Mouse (Mus musculus): ENCODE results near the gene Psen2. TPM values are rescaled to one million over a fixed set of nuclear protein-coding genes. Genes with fewer than 3 reads are reported as not detected.

Gene Psen2
- total and polyA plus RNA-seq, 3 experiments: 23.4 to 46.1 (median 45.3) TPM

GRCm38 (mm10) chr1:180256866-180257265 lies 6.4 kb downstream of the Psen2 start:
- in situ Hi-C loops (cut with MboI; ENCODE audit: low pct_ligation_motif_present, low pct_unique_long_range_greater_than_20kb, low sequenced_read_pairs) (loop anchor here (25.0 kb wide), 2 partner anchors 280 to 505 kb away; no protein-coding TSS in a partner anchor), dilution Hi-C loops (cut with MboI; ENCODE audit: extremely low pct_ligation_motif_present, extremely low pct_unique_long_range_greater_than_20kb, low sequenced_read_pairs) (no loop called here)
- H3K9me3 ChIP-seq (replicated peaks; ENCODE audit: low read length): peaks cover 3% of the 10 kb centered on the region
- H3K4me1 ChIP-seq (ENCODE audit: control insufficient read depth in 1 of 2, insufficient read depth in 2 of 2): peaks cover 11 to 64% of the 10 kb centered on the region in 2 experiments
- DNase-seq (ENCODE audit: extremely low read depth): no peak
- H3K27ac ChIP-seq (ENCODE audit: insufficient read depth, low read depth): no peak overlapping the region
- H3K27me3 ChIP-seq (replicated peaks): no peaks in the 10 kb centered on the region
- peak overlapping the region; percentile 62; the same call in 1 of the 2 replicates for H3K4me2 ChIP-seq (ENCODE audit: insufficient read depth, low read depth, poor library complexity, severe bottlenecking)
- H3K79me2 ChIP-seq (replicated peaks; ENCODE audit: control insufficient read depth, extremely low read depth, insufficient read depth, poor library complexity, severe bottlenecking): no peaks in the 10 kb centered on the region
- peak overlapping the region; percentile 45 to 91 (median 75) for H3K4me3 ChIP-seq (replicated peaks in 1 of 3; ENCODE audit: low read depth in 2 of 3, low read length in 2 of 3, poor library complexity in 1 of 3)
- no peaks in the 10 kb centered on the region for H3K36me3 ChIP-seq (replicated peaks in 1 of 2; ENCODE audit: control insufficient read depth in 1 of 2, insufficient read depth in 1 of 2, low read length in 1 of 2)
- H3K9ac ChIP-seq (ENCODE audit: insufficient read depth, low read depth): peak overlapping the region; percentile 46
- no peak for TF ChIP-seq RAD21 (IDR thresholded peaks at IDR 0.05; ENCODE audit: low read depth, low read length)
- TF ChIP-seq CTCF (conservative IDR thresholded peaks at IDR 0.05 in 1 of 2, IDR thresholded peaks at IDR 0.05 in 1 of 2; ENCODE audit: low read depth in 2 of 2, low read length in 2 of 2): no peak
- no peak for TF ChIP-seq CHD2 (IDR thresholded peaks at IDR 0.05; ENCODE audit: low read length)
- no peak for TF ChIP-seq ZC3H11A (IDR thresholded peaks at IDR 0.05; ENCODE audit: low read depth, low read length)
- no peak for TF ChIP-seq ETS1 (conservative IDR thresholded peaks at IDR 0.05; ENCODE audit: low read depth, low read length)

GRCm38 (mm10) chr1:180256138-180256674 lies 7.0 kb downstream of the Psen2 start:
- in situ Hi-C loops (cut with MboI; ENCODE audit: low pct_ligation_motif_present, low pct_unique_long_range_greater_than_20kb, low sequenced_read_pairs): loop anchor here (25.0 kb wide), 2 partner anchors 281 to 506 kb away; no protein-coding TSS in a partner anchor
- TF ChIP-seq MYC (IDR thresholded peaks at IDR 0.05; ENCODE audit: low read depth, low read length) (no peak), ELF1 (IDR thresholded peaks at IDR 0.05; ENCODE audit: low read depth, low read length) (peak; percentile 91), MAZ (IDR thresholded peaks at IDR 0.05; ENCODE audit: low read depth, low read length) (peak; percentile 70; the same call in 1 of the 2 replicates), POLR2A (IDR thresholded peaks at IDR 0.05; ENCODE audit: low read depth, low read length) (peak; percentile 83), TCF12 (IDR thresholded peaks at IDR 0.05; ENCODE audit: low read depth, low read length) (peak; percentile 65), ZKSCAN1 (IDR thresholded peaks at IDR 0.05; ENCODE audit: borderline replicate concordance, low read depth, low read length) (no peak), MEF2A (IDR thresholded peaks at IDR 0.05; ENCODE audit: borderline replicate concordance, low read depth, low read length) (peak; percentile 16; the same call in 1 of the 2 replicates), TBP (conservative IDR thresholded peaks at IDR 0.05; ENCODE audit: low read depth, low read length) (no peak), POLR2AphosphoS2 (IDR thresholded peaks at IDR 0.05; ENCODE audit: low read depth, low read length) (peak; percentile 72; the same call in 1 of the 2 replicates), USF1 (IDR thresholded peaks at IDR 0.05; ENCODE audit: low read depth, low read length) (no peak), HCFC1 (IDR thresholded peaks at IDR 0.05; ENCODE audit: low read depth, low read length) (peak; percentile 50; the same call in 1 of the 2 replicates), BHLHE40 (IDR thresholded peaks at IDR 0.05; ENCODE audit: low read depth, low read length) (no peak), NRF1 (IDR thresholded peaks at IDR 0.05; ENCODE audit: low read depth, low read length) (peak; percentile 71), SIN3A (IDR thresholded peaks at IDR 0.05; ENCODE audit: low read length) (peak; percentile 53; the same call in 1 of the 2 replicates), ZMIZ1 (IDR thresholded peaks at IDR 0.05; ENCODE audit: low read depth, low read length) (0 out of 2 replicates have a peak, but pooled peaks have one; percentile 62), NELFE (IDR thresholded peaks at IDR 0.05; ENCODE audit: low read depth, low read length) (peak; percentile 83), RCOR1 (conservative IDR thresholded peaks at IDR 0.05; ENCODE audit: low read depth, low read length) (no peak; the same call in 1 of the 2 replicates)
- Histone ChIP-seq H3K9me3 (replicated peaks; ENCODE audit: low read length) (peaks cover 3% of the 10 kb centered on the region), H3K4me2 (ENCODE audit: insufficient read depth, low read depth, poor library complexity, severe bottlenecking) (peak overlapping the region; percentile 62), H3K27me3 (replicated peaks) (no peaks in the 10 kb centered on the region), H3K9ac (ENCODE audit: insufficient read depth, low read depth) (peak overlapping the region; percentile 74), H3K4me3 (replicated peaks in 1 of 3; ENCODE audit: low read depth in 2 of 3, low read length in 2 of 3, poor library complexity in 1 of 3) (peak overlapping the region; percentile 75 to 91 (median 88)), H3K79me2 (replicated peaks; ENCODE audit: control insufficient read depth, extremely low read depth, insufficient read depth, poor library complexity, severe bottlenecking) (no peaks in the 10 kb centered on the region), H3K27ac (ENCODE audit: insufficient read depth, low read depth) (no peak overlapping the region), H3K36me3 (replicated peaks in 1 of 2; ENCODE audit: control insufficient read depth in 1 of 2, insufficient read depth in 1 of 2, low read length in 1 of 2) (no peaks in the 10 kb centered on the region), H3K4me1 (ENCODE audit: control insufficient read depth in 1 of 2, insufficient read depth in 2 of 2) (peaks cover 11 to 64% of the 10 kb centered on the region in 2 experiments)
- dilution Hi-C loops (cut with MboI; ENCODE audit: extremely low pct_ligation_motif_present, extremely low pct_unique_long_range_greater_than_20kb, low sequenced_read_pairs): no loop called here
- peak; percentile 92 for DNase-seq (ENCODE audit: extremely low read depth)

All from CH12.LX (cell line).